In genomic region chr5:37244161-37244560, GRCm38 (mm10) we compare ENCODE assay signal across 10 mouse cellular contexts. TPM values are rescaled to one million over a fixed set of nuclear protein-coding genes. Genes with fewer than 3 reads are reported as not detected.
DNase-seq lines count a peak whose midpoint lies in the region; ATAC-seq and TF ChIP-seq lines count a peak whose summit lies in the region.
"Had no signal": no experiment of that assay in that cellular context is flagged by ENCODE, and none has a peak within 500 bp of the region (broad histone marks: within the 10 kb centered on the region; RNA-seq: fewer than 3 reads in every experiment).

No protein-coding gene starts in this region.

- no peak for TF ChIP-seq CTCF in gastrocnemius, adult 2 months (IDR thresholded peaks at IDR 0.05)

- no peaks in the 10 kb centered on the region for H3K36me3 ChIP-seq in hindbrain, embryonic 16.5 days (ENCODE audit: control insufficient read depth, insufficient read depth, low read length)
- H3K36me3 ChIP-seq in midbrain, embryonic 16.5 days (ENCODE audit: control insufficient read depth, insufficient read depth, low read length): no peaks in the 10 kb centered on the region

- WGBS in hindbrain, embryonic 16.5 days: 2% methylated on average over 13 of the region's 13 CpGs
- under 1% methylated on average over 13 of the region's 13 CpGs for WGBS in midbrain, embryonic 16.5 days

- no peak for ATAC-seq in CD4-positive, CD25-positive, alpha-beta regulatory T cell, adult 4 months
- ATAC-seq in hindbrain, embryonic 16.5 days: peak; percentile 39
- peak; percentile 23; the same call in 1 of the 2 replicates for ATAC-seq in midbrain, embryonic 16.5 days

- peak overlapping the region; percentile 94 for H3K27ac ChIP-seq in hindbrain, embryonic 16.5 days (ENCODE audit: low read depth, low read length)
- peak overlapping the region; percentile 93 for H3K27ac ChIP-seq in midbrain, embryonic 16.5 days (ENCODE audit: low read length)
- H3K27ac ChIP-seq in gastrocnemius, adult 2 months: no peak overlapping the region

- DNase-seq in CD4-positive, CD25-positive, alpha-beta regulatory T cell, adult 2 months (ENCODE audit: low read depth, low spot score): peak; percentile 3
- DNase-seq in embryo, embryonic 9.5 days (ENCODE audit: extremely low spot score): peak; percentile 52
- DNase-seq in gastrocnemius, postnatal 36 days: no peak
- DNase-seq in gastrocnemius, adult 2 months: no peak
- DNase-seq in ovary, postnatal 36 days (ENCODE audit: low spot score): no peak

- peaks cover 30% of the 10 kb centered on the region for H3K4me1 ChIP-seq in hindbrain, embryonic 16.5 days (ENCODE audit: control insufficient read depth, insufficient read depth, low read depth, low read length)
- peaks cover 34% of the 10 kb centered on the region for H3K4me1 ChIP-seq in midbrain, embryonic 16.5 days (ENCODE audit: control insufficient read depth, insufficient read depth, low read length)

- peak overlapping the region; percentile 71 for H3K4me3 ChIP-seq in hindbrain, embryonic 16.5 days (ENCODE audit: low read length)
- peak overlapping the region; percentile 61 for H3K4me3 ChIP-seq in midbrain, embryonic 16.5 days (ENCODE audit: low read depth, low read length)
- H3K4me3 ChIP-seq in gastrocnemius, adult 2 months: no peak overlapping the region

- intact Hi-C loops in gastrocnemius, postnatal 36 days (cut with DNase I): no loop called here
- intact Hi-C loops in gastrocnemius, adult 2 months (cut with DNase I): no loop called here

- H3K9ac ChIP-seq in hindbrain, embryonic 16.5 days (ENCODE audit: low read depth, low read length): peak overlapping the region; percentile 78
- peak overlapping the region; percentile 89 for H3K9ac ChIP-seq in midbrain, embryonic 16.5 days (ENCODE audit: low read depth, low read length)

- no peaks in the 10 kb centered on the region for H3K27me3 ChIP-seq in hindbrain, embryonic 16.5 days (replicated peaks; ENCODE audit: control insufficient read depth, insufficient read depth, low read length)
- H3K27me3 ChIP-seq in midbrain, embryonic 16.5 days (ENCODE audit: control insufficient read depth, insufficient read depth, low read depth, low read length): no peaks in the 10 kb centered on the region

- H3K4me2 ChIP-seq in hindbrain, embryonic 16.5 days (ENCODE audit: low read length): peak overlapping the region; percentile 91
- H3K4me2 ChIP-seq in midbrain, embryonic 16.5 days (ENCODE audit: low read length): peak overlapping the region; percentile 88

- no peaks in the 10 kb centered on the region for H3K9me3 ChIP-seq in hindbrain, embryonic 16.5 days (ENCODE audit: control insufficient read depth, low read length)
- H3K9me3 ChIP-seq in midbrain, embryonic 16.5 days (replicated peaks; ENCODE audit: control insufficient read depth, low read length, poor library complexity, severe bottlenecking): no peaks in the 10 kb centered on the region

RNA-seq across cellular contexts. Expression of gene Crmp1, which starts 2.4 kb away (rescaled TPM):
- 10 to 100 TPM; 10.1 to 13.9 TPM for polyA plus RNA-seq in CD4-positive, CD25-positive, alpha-beta regulatory T cell, adult 4 months (2017; shearing (Covaris generic))
- polyA plus RNA-seq in hindbrain, embryonic 16.5 days (2015; fragmentation: Nextera tagmentation; extraction: Ambion mirVana): 851 and 939 TPM in 2 replicates
- polyA plus RNA-seq in midbrain, embryonic 16.5 days (2015; fragmentation: Nextera tagmentation; extraction: Ambion mirVana): 977 and 1,010 TPM in 2 replicates
- under 1 TPM in 1 of 2 experiments, not detected in 1; 0.38 TPM for total RNA-seq in gastrocnemius, postnatal 36 days (2021)
- under 1 TPM; 0.18 to 0.56 TPM for total RNA-seq in gastrocnemius, adult 2 months (2021)
- total RNA-seq: common myeloid progenitor, adult 5-6 weeks; liver, adult 2 months had no signal
- polyA plus RNA-seq: liver, adult 2 months had no signal

Comparison
In these comparisons a context has a peak if more than half of its experiments do, and no peak if none do; other contexts are left out.
1. DNase-seq: peak in CD4-positive, CD25-positive, alpha-beta regulatory T cell, adult 2 months (single experiment) and embryo, embryonic 9.5 days (single experiment); none in gastrocnemius, postnatal 36 days (0 of 2), gastrocnemius, adult 2 months (single experiment) and ovary, postnatal 36 days (single experiment).
2. RNA of gene Crmp1, which starts 2.4 kb away (polyA plus RNA-seq): 977 to 1,010 TPM in midbrain, embryonic 16.5 days and 851 to 939 TPM in hindbrain, embryonic 16.5 days; 10.1 to 13.9 TPM in CD4-positive, CD25-positive, alpha-beta regulatory T cell, adult 4 months; every median in the first group is over 10 times any median in the second.